Mouse (Mus musculus) bone marrow, adult 2 months (tissue): ENCODE measurements around the gene Fbxl14.

Source experiments
- CTCF ChIP-seq: fragments of 200-500 bp; IDR thresholded peaks from 2 replicates; pipeline ENCODE4 v1.5.1; 2011; ENCODE audit warnings: low read length, control low read depth; ENCODE audit not compliant: control insufficient read depth, insufficient read depth
- POLR2A ChIP-seq: fragments of 200-500 bp; IDR thresholded peaks from 2 replicates; pipeline ENCODE4 v1.6.1; 2011; ENCODE audit warnings: low read depth, mild to moderate bottlenecking, control low read depth, low read length, borderline replicate concordance; ENCODE audit not compliant: control insufficient read depth

GRCm38 (mm10) chr6:119472705-119473104 is 6.8 kb upstream of the Fbxl14 start:
- TF ChIP-seq CTCF (no peak), POLR2A (no peak)
